Mouse (Mus musculus): ENCODE measurements around the gene H60c. TPM values are rescaled to one million over a fixed set of nuclear protein-coding genes. Genes with fewer than 3 reads are reported as not detected.
"Not testable (repeated sequence)": the region's sequence is repeated elsewhere in the genome, so short reads cannot be mapped to it uniquely, and the experiment has no call there.

The H60c gene
- not detected in 2 replicates for polyA plus RNA-seq (2015; fragmentation: Nextera tagmentation; extraction: Ambion mirVana)

- no peaks in the 10 kb centered on the region for H3K9me3 ChIP-seq
- H3K4me2 ChIP-seq (replicated peaks) = no peak within 1 kb of the TSS
- H3K9ac ChIP-seq (replicated peaks) = no peak within 1 kb of the TSS
- no peaks in the 10 kb centered on the region for H3K4me1 ChIP-seq (replicated peaks)
- 80% methylated on average over 8 of the region's 8 CpGs for WGBS
- H3K27me3 ChIP-seq = no peaks in the 10 kb centered on the region
- no peak within 1 kb of the TSS for H3K27ac ChIP-seq
- no peaks in the 10 kb centered on the region for H3K36me3 ChIP-seq
- no peak within 1 kb of the TSS for H3K4me3 ChIP-seq (replicated peaks)
- ATAC-seq = no peak
These were observed at the start of gene H60c for GRCm38 (mm10) chr10:3267671-3268070. TSS of gene H60c (minus strand) at chr10:3267771.

DNA sequence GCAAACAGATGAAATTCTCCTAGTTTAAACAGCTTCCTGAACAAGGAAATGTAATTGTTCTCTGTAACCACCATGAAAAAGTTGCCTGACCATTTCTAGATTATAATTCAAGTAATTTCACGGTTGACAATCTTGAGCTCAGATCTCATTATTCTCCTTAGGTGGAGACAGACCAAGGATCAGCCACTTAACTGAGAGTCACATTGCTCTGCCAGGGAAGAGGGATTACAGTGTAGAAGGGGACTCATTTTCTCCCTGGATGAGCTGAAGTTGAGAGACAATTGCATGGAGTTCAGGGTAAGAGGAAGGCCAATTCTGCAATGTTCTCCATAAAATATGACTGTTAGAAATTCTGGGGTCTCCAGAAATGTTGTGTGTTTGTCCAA is 41.2 kb upstream of the H60c start:
- no peaks in the 10 kb centered on the region for H3K9me3 ChIP-seq
- no peak overlapping the region for H3K9ac ChIP-seq (replicated peaks)
- no peaks in the 10 kb centered on the region for H3K4me1 ChIP-seq (replicated peaks)
- H3K4me3 ChIP-seq (replicated peaks) = no peak overlapping the region
- ATAC-seq = no peak
- H3K4me2 ChIP-seq (replicated peaks) = no peak overlapping the region
- H3K27me3 ChIP-seq = no peaks in the 10 kb centered on the region
- no peaks in the 10 kb centered on the region for H3K36me3 ChIP-seq
- H3K27ac ChIP-seq = no peak overlapping the region
- 74% methylated on average over 1 of the region's 1 CpGs for WGBS

- no peak for ATAC-seq
- no peaks in the 10 kb centered on the region for H3K4me1 ChIP-seq (replicated peaks)
- WGBS = 88% methylated on average over 4 of the region's 4 CpGs
- no peaks in the 10 kb centered on the region for H3K36me3 ChIP-seq
- no peaks in the 10 kb centered on the region for H3K27me3 ChIP-seq
- no peak overlapping the region for H3K4me3 ChIP-seq (replicated peaks)
- peaks cover 3% of the 10 kb centered on the region; the same call in 1 of the 2 replicates for H3K9me3 ChIP-seq
- no peak overlapping the region for H3K4me2 ChIP-seq (replicated peaks)
- H3K9ac ChIP-seq (replicated peaks) = no peak overlapping the region
- no peak overlapping the region for H3K27ac ChIP-seq
These were observed 40.7 kb upstream of the H60c start for GRCm38 (mm10) chr10:3308180-3308820.

DNA sequence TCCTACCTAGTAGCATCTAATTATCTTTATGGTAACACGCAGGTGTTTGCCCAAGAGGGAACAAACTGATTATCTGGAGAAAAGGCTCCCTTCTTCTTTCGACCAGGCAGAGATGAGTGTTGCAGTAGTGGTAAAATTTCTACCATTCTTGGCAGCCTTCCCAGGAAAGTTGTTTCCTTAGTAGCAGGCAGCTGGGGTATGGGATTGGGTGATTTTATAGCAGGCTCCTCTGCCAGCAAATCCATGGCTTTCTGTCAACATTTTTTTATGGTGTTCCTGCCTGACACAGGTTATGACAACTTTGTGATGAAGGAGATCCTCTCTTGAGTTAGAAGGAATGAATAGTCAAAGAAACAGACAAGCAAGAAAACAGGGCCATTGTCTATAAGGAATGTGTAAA is 40.2 kb upstream of the H60c start:
- Histone ChIP-seq H3K27me3 (no peaks in the 10 kb centered on the region), H3K4me1 (replicated peaks) (no peaks in the 10 kb centered on the region), H3K4me3 (replicated peaks) (no peak overlapping the region), H3K9ac (replicated peaks) (no peak overlapping the region), H3K9me3 (peaks cover 6% of the 10 kb centered on the region; the same call in 1 of the 2 replicates), H3K36me3 (no peaks in the 10 kb centered on the region), H3K27ac (no peak overlapping the region), H3K4me2 (replicated peaks) (no peak overlapping the region)
- ATAC-seq = no peak
- WGBS = 77% methylated on average over 2 of the region's 2 CpGs

GRCm38 (mm10) chr10:3293969-3294368 is 26.4 kb upstream of the H60c start:
- H3K9me3 ChIP-seq = 0 out of 2 replicates have a peak, but pooled peaks cover 4% of the 10 kb centered on the region
- no peak overlapping the region for H3K4me3 ChIP-seq (replicated peaks)
- no peak overlapping the region for H3K27ac ChIP-seq
- ATAC-seq = no peak
- no peak overlapping the region for H3K4me2 ChIP-seq (replicated peaks)
- no peaks in the 10 kb centered on the region for H3K4me1 ChIP-seq (replicated peaks)
- no peak overlapping the region for H3K9ac ChIP-seq (replicated peaks)
- WGBS = 61% methylated on average over 2 of the region's 2 CpGs
- no peaks in the 10 kb centered on the region for H3K36me3 ChIP-seq
- no peaks in the 10 kb centered on the region for H3K27me3 ChIP-seq

GRCm38 (mm10) chr10:3281047-3281446 is 13.5 kb upstream of the H60c start:
- 88% methylated on average over 2 of the region's 2 CpGs for WGBS
- Histone ChIP-seq H3K27me3 (no peaks in the 10 kb centered on the region), H3K36me3 (no peaks in the 10 kb centered on the region), H3K4me3 (replicated peaks) (no peak overlapping the region), H3K4me2 (replicated peaks) (no peak overlapping the region), H3K9ac (replicated peaks) (no peak overlapping the region), H3K4me1 (replicated peaks) (no peaks in the 10 kb centered on the region), H3K9me3 (no peaks in the 10 kb centered on the region), H3K27ac (no peak overlapping the region)
- no peak for ATAC-seq

GRCm38 (mm10) chr10:3274065-3274464 is 6.5 kb upstream of the H60c start:
- Histone ChIP-seq H3K4me1 (replicated peaks) (no peaks in the 10 kb centered on the region), H3K36me3 (no peaks in the 10 kb centered on the region), H3K9me3 (no peaks in the 10 kb centered on the region), H3K27ac (no peak overlapping the region), H3K4me3 (replicated peaks) (no peak overlapping the region), H3K4me2 (replicated peaks) (no peak overlapping the region), H3K27me3 (no peaks in the 10 kb centered on the region), H3K9ac (replicated peaks) (no peak overlapping the region)
- WGBS = 77% methylated on average over 3 of the region's 3 CpGs
- ATAC-seq = no peak

GRCm38 (mm10) chr10:3271036-3271435 is 3.5 kb upstream of the H60c start:
- WGBS = 70% methylated on average over 3 of the region's 4 CpGs
- Histone ChIP-seq H3K9me3 (no peaks in the 10 kb centered on the region), H3K4me3 (replicated peaks) (no peak overlapping the region), H3K9ac (replicated peaks) (no peak overlapping the region), H3K27me3 (no peaks in the 10 kb centered on the region), H3K36me3 (no peaks in the 10 kb centered on the region), H3K27ac (no peak overlapping the region), H3K4me1 (replicated peaks) (no peaks in the 10 kb centered on the region), H3K4me2 (replicated peaks) (no peak overlapping the region)
- ATAC-seq = no peak

DNA sequence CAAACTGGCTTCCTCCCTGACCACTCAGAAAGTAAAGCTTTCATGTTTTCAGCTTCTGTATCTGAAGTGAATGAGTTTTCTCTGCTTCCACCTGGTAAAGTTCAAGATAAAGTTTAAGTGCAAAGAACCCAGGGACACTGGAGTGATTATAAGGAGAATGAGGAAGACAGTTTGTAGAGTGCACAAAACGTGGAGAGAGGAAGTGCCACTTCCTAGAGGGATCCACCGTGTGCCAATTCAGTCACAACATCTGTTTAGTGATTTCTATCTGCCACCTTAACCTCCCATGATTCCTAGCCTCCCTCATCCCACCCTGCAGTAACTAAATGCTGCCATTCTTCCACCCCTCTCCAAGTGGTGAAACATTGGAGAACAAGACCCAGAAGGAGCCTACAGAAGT is 842 bp downstream of the H60c start:
- Histone ChIP-seq H3K4me2 (replicated peaks) (no peak overlapping the region), H3K9me3 (no peaks in the 10 kb centered on the region), H3K9ac (replicated peaks) (no peak overlapping the region), H3K4me3 (replicated peaks) (no peak overlapping the region), H3K27me3 (no peaks in the 10 kb centered on the region), H3K27ac (no peak overlapping the region), H3K4me1 (replicated peaks) (no peaks in the 10 kb centered on the region), H3K36me3 (no peaks in the 10 kb centered on the region)
- 69% methylated on average over 2 of the region's 2 CpGs for WGBS
- no peak for ATAC-seq

DNA sequence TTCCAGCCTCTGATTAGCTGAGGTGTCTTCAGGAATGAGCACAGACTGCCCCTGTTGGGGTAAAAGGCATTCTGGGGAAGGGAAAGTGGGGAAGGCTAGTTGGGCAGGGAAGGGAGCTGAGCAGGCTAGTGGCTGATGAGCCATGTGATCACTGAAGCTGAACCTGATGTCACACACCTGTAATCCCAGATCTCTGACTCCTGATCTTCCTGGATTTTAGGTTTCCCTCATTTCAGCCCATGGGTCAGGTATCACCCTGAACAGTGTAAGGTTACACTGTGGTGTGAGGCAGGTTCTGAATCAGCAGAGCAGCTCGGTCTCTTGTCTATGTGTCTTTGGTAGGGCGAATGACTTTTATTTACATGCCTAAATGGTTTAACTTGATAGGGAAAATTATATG is 4.8 kb downstream of the H60c start:
- Histone ChIP-seq H3K4me2 (replicated peaks) (no peak overlapping the region), H3K27me3 (no peaks in the 10 kb centered on the region), H3K4me1 (replicated peaks) (no peaks in the 10 kb centered on the region), H3K4me3 (replicated peaks) (no peak overlapping the region), H3K27ac (no peak overlapping the region), H3K36me3 (no peaks in the 10 kb centered on the region), H3K9ac (replicated peaks) (no peak overlapping the region), H3K9me3 (no peaks in the 10 kb centered on the region)
- WGBS = 85% methylated on average over 2 of the region's 2 CpGs
- ATAC-seq = no peak

DNA sequence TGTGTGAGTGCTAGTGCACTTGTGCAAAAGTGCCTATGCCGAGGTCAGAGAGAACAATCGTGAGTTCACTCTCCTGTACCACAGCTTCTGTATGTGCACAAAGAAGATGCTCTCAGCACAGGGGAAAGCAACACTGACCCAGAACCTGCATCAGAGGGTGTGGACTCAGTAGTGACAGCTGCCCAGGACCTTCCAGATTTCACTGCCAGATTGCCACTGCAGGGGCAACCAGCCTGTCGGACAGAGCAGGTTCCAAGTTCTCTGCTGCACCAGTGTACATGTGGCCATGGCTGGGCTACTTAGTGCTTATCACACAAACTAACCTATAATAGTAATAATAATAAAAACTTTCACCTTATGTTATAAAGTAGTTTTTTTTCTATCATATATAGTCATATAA is 10.2 kb downstream of the H60c start:
- ATAC-seq = no peak
- Histone ChIP-seq H3K4me1 (replicated peaks) (no peaks in the 10 kb centered on the region), H3K4me2 (replicated peaks) (no peak overlapping the region), H3K9me3 (peaks cover 7% of the 10 kb centered on the region; the same call in 1 of the 2 replicates), H3K4me3 (replicated peaks) (no peak overlapping the region), H3K36me3 (no peaks in the 10 kb centered on the region), H3K9ac (replicated peaks) (no peak overlapping the region), H3K27ac (no peak overlapping the region), H3K27me3 (no peaks in the 10 kb centered on the region)
- 95% methylated on average over 3 of the region's 3 CpGs for WGBS

DNA sequence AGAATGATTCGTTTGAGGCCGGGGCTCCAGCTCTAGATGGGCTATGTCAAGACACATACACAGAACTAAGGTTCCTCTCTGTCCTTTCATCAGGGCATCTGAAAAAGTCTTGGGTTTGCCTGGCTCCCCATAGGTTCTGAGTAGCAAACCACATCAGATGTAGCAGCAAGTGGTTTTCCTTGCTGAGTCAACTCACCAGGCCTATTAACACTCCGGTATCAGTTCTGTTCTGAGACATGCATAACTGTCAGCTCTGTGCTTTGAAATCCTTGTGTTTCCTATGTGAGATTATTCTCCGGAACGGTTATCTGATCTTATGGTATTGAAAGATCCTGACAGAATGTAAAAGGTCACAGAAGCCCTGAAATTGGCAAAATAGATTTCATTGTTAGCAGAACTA is 29.1 kb downstream of the H60c start:
- H3K9ac ChIP-seq (replicated peaks); H3K4me1 ChIP-seq (replicated peaks); ATAC-seq; H3K27ac ChIP-seq; H3K4me3 ChIP-seq (replicated peaks); H3K9me3 ChIP-seq; H3K27me3 ChIP-seq; H3K4me2 ChIP-seq (replicated peaks); H3K36me3 ChIP-seq: not testable (repeated sequence)
- 91% methylated on average over 5 of the region's 5 CpGs for WGBS

DNA sequence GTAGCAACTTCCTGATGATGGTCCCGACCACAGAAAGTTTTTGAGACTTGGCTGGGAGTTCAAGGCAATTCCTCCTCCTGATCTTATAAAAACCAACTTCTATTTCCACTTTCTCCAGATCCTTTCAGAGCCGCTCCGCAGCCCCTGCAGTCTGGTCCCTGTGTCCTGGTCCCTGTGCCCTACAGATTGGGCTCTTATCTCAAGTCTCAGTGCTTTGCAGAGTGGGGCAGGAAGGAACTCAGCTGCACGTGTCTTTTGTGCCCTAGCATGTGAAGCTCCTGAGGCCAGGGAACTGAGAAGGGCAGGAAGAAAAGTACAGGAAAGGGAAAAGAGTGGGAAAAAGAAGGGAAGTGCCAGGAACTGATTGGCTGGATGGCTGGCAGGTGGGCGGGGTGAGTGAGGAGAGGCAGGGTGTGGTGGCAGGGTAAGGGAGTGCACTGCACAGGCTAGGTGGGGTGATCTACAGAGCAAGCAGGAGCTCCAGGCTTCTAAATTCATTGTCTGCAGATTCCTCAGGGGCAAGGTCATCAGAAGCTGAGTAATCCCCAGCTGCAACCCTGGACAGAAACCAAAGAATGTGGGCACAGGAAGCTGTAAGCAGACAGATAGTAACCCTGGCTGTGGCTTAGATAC is 30.8 kb downstream of the H60c start:
- no peak for ATAC-seq
- Histone ChIP-seq H3K4me3 (replicated peaks) (no peak overlapping the region), H3K27ac (no peak overlapping the region), H3K9ac (replicated peaks) (no peak overlapping the region), H3K27me3 (no peaks in the 10 kb centered on the region), H3K9me3 (0 out of 2 replicates have a peak, but pooled peaks cover 6% of the 10 kb centered on the region), H3K36me3 (no peaks in the 10 kb centered on the region), H3K4me2 (replicated peaks) (no peak overlapping the region), H3K4me1 (replicated peaks) (no peaks in the 10 kb centered on the region)
- WGBS = 66% methylated on average over 5 of the region's 5 CpGs

All from midbrain, embryonic 13.5 days (tissue).